Mouse (Mus musculus) intestine, embryonic 15.5 days (tissue): ENCODE results near the gene Olfr1102. TPM values are rescaled to one million over a fixed set of nuclear protein-coding genes. Genes with fewer than 3 reads are reported as not detected.

ENCODE experiments used
- ATAC-seq: fragments of 200-750 bp; cut with Nextera tagmentation; 2 replicates; pipeline ENCODE4 v1.8.0; 2017; ENCODE audit warnings: moderate TSS enrichment, moderate library complexity
- H3K27ac ChIP-seq: fragments of 300-500 bp; sonication (generic); 2 replicates; pipeline ENCODE4 v1.5.1; 2015; ENCODE audit warnings: mild to moderate bottlenecking, inconsistent platforms
- H3K27me3 ChIP-seq: fragments of 300-500 bp; sonication (generic); replicated peaks from 2 replicates; pipeline ENCODE4 v1.6.1; 2015; ENCODE audit warnings: inconsistent platforms
- H3K36me3 ChIP-seq: fragments of 300-500 bp; sonication (generic); 2 replicates; pipeline ENCODE4 v1.6.1; 2015; ENCODE audit warnings: inconsistent platforms
- H3K4me1 ChIP-seq: fragments of 300-500 bp; sonication (generic); replicated peaks from 2 replicates; pipeline ENCODE4 v1.6.1; 2015; ENCODE audit warnings: inconsistent platforms
- H3K4me2 ChIP-seq: fragments of 300-500 bp; sonication (generic); replicated peaks from 2 replicates; pipeline ENCODE4 v1.6.1; 2015; ENCODE audit warnings: mild to moderate bottlenecking, inconsistent platforms
- H3K4me3 ChIP-seq: fragments of 300-500 bp; sonication (generic); replicated peaks from 2 replicates; pipeline ENCODE4 v1.5.1; 2015; ENCODE audit warnings: inconsistent platforms
- H3K9ac ChIP-seq: fragments of 300-500 bp; sonication (generic); 2 replicates; pipeline ENCODE4 v1.6.1; 2015; ENCODE audit warnings: inconsistent platforms
- H3K9me3 ChIP-seq: fragments of 300-500 bp; sonication (generic); 2 replicates; pipeline ENCODE4 v1.6.1; 2016; ENCODE audit warnings: inconsistent platforms
- WGBS: fragments of 180-500 bp; shearing (Covaris S2); methylation state at CpG from one replicate; pipeline ENCODE4 v1.1.7; 2015; 5-methylcytosine and 5-hydroxymethylcytosine counted together
- polyA plus RNA-seq: library from polyadenylated mRNA; unstranded; fragments of >200 nt; fragmentation: Nextera tagmentation; extraction: Ambion mirVana; gene quantifications from 2 replicates; pipeline ENCODE4 v1.2.1, GENCODE M21; 2015

Olfr1102 gene
- polyA plus RNA-seq = not detected in 2 replicates

DNA sequence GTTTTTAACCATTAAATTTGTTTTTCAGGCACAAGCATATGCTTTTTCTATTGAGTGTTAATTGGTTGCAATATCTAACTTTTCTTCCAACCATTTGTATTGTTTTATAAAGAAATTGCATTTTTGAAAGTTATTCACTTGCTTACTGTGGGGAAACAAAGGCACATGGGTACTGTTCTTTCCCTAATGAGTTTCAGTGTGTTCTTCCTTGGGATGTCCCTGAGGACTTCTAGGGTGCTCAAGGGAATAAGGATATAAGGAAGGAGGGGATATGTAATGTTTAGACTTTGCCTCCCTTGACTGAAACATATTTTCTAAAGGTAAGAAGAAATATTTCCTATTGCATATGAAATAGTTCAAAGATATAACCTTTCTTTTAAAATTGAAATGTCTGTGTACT lies at the start of gene Olfr1102:
Gene Olfr1102 (plus strand): TSS at position 301 of the 400 bp plus-strand sequence.
- no peaks in the 10 kb centered on the region for H3K27me3 ChIP-seq
- H3K4me1 ChIP-seq = no peaks in the 10 kb centered on the region
- no peak within 1 kb of the TSS for H3K27ac ChIP-seq
- H3K4me3 ChIP-seq = no peak within 1 kb of the TSS
- no peak for ATAC-seq
- H3K4me2 ChIP-seq = no peak within 1 kb of the TSS
- no peaks in the 10 kb centered on the region for H3K36me3 ChIP-seq
- H3K9ac ChIP-seq = no peak within 1 kb of the TSS
- H3K9me3 ChIP-seq = no peaks in the 10 kb centered on the region

DNA sequence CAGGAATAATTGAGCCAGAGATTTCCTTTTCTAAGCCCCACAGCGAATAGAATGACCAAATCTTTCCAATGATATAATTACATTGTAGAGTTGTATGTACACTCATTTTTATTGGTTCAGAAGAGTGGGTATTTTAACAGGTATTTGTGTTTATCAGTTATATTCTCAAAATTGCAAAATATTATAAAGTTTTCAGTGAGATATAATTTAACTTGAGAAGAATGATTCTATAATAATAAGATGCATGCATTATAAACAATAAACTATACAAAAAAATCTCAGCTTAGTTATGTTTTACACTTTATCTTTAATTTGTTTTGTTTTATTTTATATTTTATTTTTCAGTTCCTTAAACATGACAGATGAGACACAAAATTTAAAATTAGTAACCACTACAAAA lies 37.6 kb upstream of the Olfr1102 start, which contains the start of gene Olfr1099:
Gene Olfr1099 (minus strand): TSS at position 101 of the 400 bp plus-strand sequence.
- Histone ChIP-seq H3K9ac (no peak within 1 kb of the TSS), H3K4me1 (no peaks in the 10 kb centered on the region), H3K36me3 (no peaks in the 10 kb centered on the region), H3K27ac (no peak within 1 kb of the TSS), H3K4me2 (no peak within 1 kb of the TSS), H3K27me3 (no peaks in the 10 kb centered on the region), H3K9me3 (no peaks in the 10 kb centered on the region), H3K4me3 (no peak within 1 kb of the TSS)
- ATAC-seq = no peak
- 78% methylated on average over 1 of the region's 1 CpGs for WGBS

GRCm38 (mm10) chr2:86979854-86980253 lies 18.3 kb upstream of the Olfr1102 start, which contains the start of gene Olfr1100:
Gene Olfr1100 (minus strand): TSS chr2:86979954.
- H3K27ac ChIP-seq = no peak within 1 kb of the TSS
- ATAC-seq = no peak
- WGBS = 72% methylated on average over 3 of the region's 3 CpGs
- H3K9me3 ChIP-seq = no peaks in the 10 kb centered on the region
- no peak within 1 kb of the TSS for H3K9ac ChIP-seq
- H3K4me1 ChIP-seq = no peaks in the 10 kb centered on the region
- H3K27me3 ChIP-seq = no peaks in the 10 kb centered on the region
- H3K36me3 ChIP-seq = no peaks in the 10 kb centered on the region
- H3K4me3 ChIP-seq = no peak within 1 kb of the TSS
- no peak within 1 kb of the TSS for H3K4me2 ChIP-seq

DNA sequence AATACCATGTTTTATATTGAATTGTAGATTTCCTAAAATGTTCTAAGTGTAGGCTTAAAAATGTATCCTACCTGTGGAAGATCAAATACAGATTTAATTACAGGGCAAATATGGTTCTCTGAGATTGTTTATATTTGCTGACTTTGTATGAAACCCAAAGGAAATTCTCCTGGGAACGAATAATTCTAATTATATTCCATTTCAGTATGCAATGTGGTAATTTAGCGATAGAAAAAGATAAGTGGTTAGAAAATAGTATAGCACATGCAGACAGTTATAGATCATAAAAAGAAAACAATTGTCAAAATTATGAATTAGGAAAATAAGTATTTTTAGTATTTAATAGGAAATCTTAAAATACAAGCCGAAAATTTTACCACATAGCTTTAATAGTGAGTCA lies 7.1 kb upstream of the Olfr1102 start, which contains the start of gene Olfr1101:
Gene Olfr1101 (minus strand): TSS at position 101 of the 400 bp plus-strand sequence.
- Histone ChIP-seq H3K36me3 (no peaks in the 10 kb centered on the region), H3K27me3 (no peaks in the 10 kb centered on the region), H3K4me1 (no peaks in the 10 kb centered on the region), H3K27ac (no peak within 1 kb of the TSS), H3K4me2 (no peak within 1 kb of the TSS), H3K4me3 (no peak within 1 kb of the TSS), H3K9me3 (no peaks in the 10 kb centered on the region), H3K9ac (no peak within 1 kb of the TSS)
- ATAC-seq = no peak
- 74% methylated on average over 3 of the region's 3 CpGs for WGBS

DNA sequence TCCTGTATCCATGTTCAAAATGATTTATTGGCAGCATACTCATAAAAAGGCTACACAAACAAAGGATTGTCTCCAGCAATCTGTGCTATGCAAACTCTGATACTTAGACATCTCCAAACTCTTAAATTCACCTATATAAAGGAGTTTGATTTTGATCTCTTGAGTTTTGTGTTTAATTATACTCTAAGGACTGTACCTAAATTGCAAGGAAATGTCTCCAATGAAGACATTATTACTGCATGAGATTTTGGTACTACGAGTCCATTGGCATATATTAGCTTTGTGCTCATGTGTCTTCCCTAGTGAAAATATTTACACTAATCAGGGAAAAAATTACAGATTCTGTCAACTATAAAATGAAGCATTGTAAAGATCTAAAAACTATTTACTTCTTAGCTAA lies 28.8 kb downstream of the Olfr1102 start, which contains the start of gene Olfr1104:
Gene Olfr1104 (minus strand): TSS at position 101 of the 400 bp plus-strand sequence.
- H3K4me2 ChIP-seq = no peak within 1 kb of the TSS
- H3K36me3 ChIP-seq = no peaks in the 10 kb centered on the region
- no peaks in the 10 kb centered on the region for H3K4me1 ChIP-seq
- H3K27me3 ChIP-seq = no peaks in the 10 kb centered on the region
- H3K4me3 ChIP-seq = no peak within 1 kb of the TSS
- no peak within 1 kb of the TSS for H3K9ac ChIP-seq
- WGBS = 71% methylated on average over 1 of the region's 1 CpGs
- no peaks in the 10 kb centered on the region for H3K9me3 ChIP-seq
- H3K27ac ChIP-seq = no peak within 1 kb of the TSS
- ATAC-seq = no peak

- Histone ChIP-seq H3K9ac (no peak within 1 kb of the TSS), H3K27ac (no peak within 1 kb of the TSS), H3K27me3 (no peaks in the 10 kb centered on the region), H3K4me2 (no peak within 1 kb of the TSS), H3K9me3 (no peaks in the 10 kb centered on the region), H3K36me3 (no peaks in the 10 kb centered on the region), H3K4me1 (no peaks in the 10 kb centered on the region), H3K4me3 (no peak within 1 kb of the TSS)
- ATAC-seq = no peak
Measured at GRCm38 (mm10) chr2:87036431-87036830, 38.2 kb downstream of the Olfr1102 start, which contains the start of gene Olfr1105. Gene Olfr1105 (minus strand): TSS chr2:87036531.

GRCm38 (mm10) chr2:87052173-87052572 lies 54.0 kb downstream of the Olfr1102 start, which contains the start of gene Olfr1106:
Gene Olfr1106 (minus strand): TSS chr2:87052273.
- Histone ChIP-seq H3K9me3 (no peaks in the 10 kb centered on the region), H3K4me3 (no peak within 1 kb of the TSS), H3K36me3 (no peaks in the 10 kb centered on the region), H3K4me1 (no peaks in the 10 kb centered on the region), H3K27me3 (no peaks in the 10 kb centered on the region), H3K27ac (no peak within 1 kb of the TSS), H3K4me2 (no peak within 1 kb of the TSS), H3K9ac (no peak within 1 kb of the TSS)
- ATAC-seq = no peak
- WGBS = 69% methylated on average over 1 of the region's 1 CpGs

Other genes starting within 250 kb of the Olfr1102 start
- not detected in 2 replicates for gene Olfr1090, start 239.4 kb upstream of the Olfr1102 start, polyA plus RNA-seq
- not detected in 2 replicates for gene Olfr1093, start 215.9 kb upstream of the Olfr1102 start, polyA plus RNA-seq
- not detected in 2 replicates for gene Olfr141, start 188.4 kb upstream of the Olfr1102 start, polyA plus RNA-seq
- gene Olfr1094, start 173.7 kb upstream of the Olfr1102 start, polyA plus RNA-seq = not detected in 2 replicates
- gene Olfr1095, start 146.7 kb upstream of the Olfr1102 start, polyA plus RNA-seq = not detected in 2 replicates
- not detected in 2 replicates for gene Gm13723, start 123.6 kb upstream of the Olfr1102 start, polyA plus RNA-seq
- not detected in 2 replicates for gene Olfr1097, start 106.2 kb upstream of the Olfr1102 start, polyA plus RNA-seq
- not detected in 2 replicates for gene Olfr1098, start 73.9 kb upstream of the Olfr1102 start, polyA plus RNA-seq
- not detected in 2 replicates for gene Olfr1099, start 37.7 kb upstream of the Olfr1102 start, polyA plus RNA-seq
- gene Olfr1100, start 18.4 kb upstream of the Olfr1102 start, polyA plus RNA-seq = not detected in 2 replicates
- gene Olfr1101, start 7.2 kb upstream of the Olfr1102 start, polyA plus RNA-seq = not detected in 2 replicates
- gene Olfr1104, start 28.7 kb downstream of the Olfr1102 start, polyA plus RNA-seq = not detected in 2 replicates
- not detected in 2 replicates for gene Olfr1105, start 38.1 kb downstream of the Olfr1102 start, polyA plus RNA-seq
- gene Olfr1106, start 53.9 kb downstream of the Olfr1102 start, polyA plus RNA-seq = not detected in 2 replicates
- gene Olfr1107, start 77.4 kb downstream of the Olfr1102 start, polyA plus RNA-seq = not detected in 2 replicates
- not detected in 2 replicates for gene Olfr1109, start 97.6 kb downstream of the Olfr1102 start, polyA plus RNA-seq
- gene Olfr259, start 116.2 kb downstream of the Olfr1102 start, polyA plus RNA-seq = not detected in 2 replicates
- not detected in 2 replicates for gene Olfr1110, start 141.9 kb downstream of the Olfr1102 start, polyA plus RNA-seq
- gene Olfr1111, start 154.2 kb downstream of the Olfr1102 start, polyA plus RNA-seq = not detected in 2 replicates
- not detected in 2 replicates for gene Olfr1112, start 189.4 kb downstream of the Olfr1102 start, polyA plus RNA-seq
- not detected in 2 replicates for gene Olfr1113, start 210.6 kb downstream of the Olfr1102 start, polyA plus RNA-seq
- gene Olfr1115, start 249.6 kb downstream of the Olfr1102 start, polyA plus RNA-seq = not detected in 2 replicates